Mouse (Mus musculus) liver, adult 2 months (tissue): ENCODE results near the gene Hs6st3.

ENCODE experiments used
- CTCF ChIP-seq: fragments of 200-500 bp; IDR thresholded peaks from 2 replicates; pipeline ENCODE4 v1.5.1; 2011; ENCODE audit warnings: low read depth, low read length, control low read depth
- POLR2A ChIP-seq: fragments of 200-500 bp; IDR thresholded peaks from 2 replicates; pipeline ENCODE4 v1.6.1; 2011; ENCODE audit warnings: low read length, control low read depth; ENCODE audit not compliant: insufficient read depth; ENCODE audit errors: extremely low read depth

GRCm38 (mm10) chr14:119124061-119124460 lies 14.1 kb upstream of the Hs6st3 start:
- peak; percentile 11; the same call in 1 of the 2 replicates for TF ChIP-seq CTCF
- TF ChIP-seq POLR2A: no peak
